Mouse (Mus musculus) neural tube, embryonic 13.5 days (tissue): ENCODE measurements around the gene Timm22. TPM values are rescaled to one million over a fixed set of nuclear protein-coding genes. Genes with fewer than 3 reads are reported as not detected.

Source experiments
- ATAC-seq: fragments of 200-750 bp; cut with Nextera tagmentation; 2 replicates; pipeline ENCODE4 v1.8.0; 2017; ENCODE audit warnings: low read depth, mild to moderate bottlenecking, moderate TSS enrichment, moderate library complexity
- H3K27ac ChIP-seq: fragments of 300-500 bp; sonication (generic); replicated peaks from 2 replicates; pipeline ENCODE4 v1.5.1; 2015; ENCODE audit warnings: moderate library complexity, mild to moderate bottlenecking, inconsistent platforms
- H3K27me3 ChIP-seq: fragments of 300-500 bp; sonication (generic); 2 replicates; pipeline ENCODE4 v1.6.1; 2015; ENCODE audit warnings: mild to moderate bottlenecking, inconsistent platforms
- H3K36me3 ChIP-seq: fragments of 300-500 bp; sonication (generic); 2 replicates; pipeline ENCODE4 v1.6.1; 2015; ENCODE audit warnings: mild to moderate bottlenecking, inconsistent platforms
- H3K4me1 ChIP-seq: fragments of 300-500 bp; sonication (generic); replicated peaks from 2 replicates; pipeline ENCODE4 v1.6.1; 2015; ENCODE audit warnings: inconsistent platforms
- H3K4me2 ChIP-seq: fragments of 300-500 bp; sonication (generic); 2 replicates; pipeline ENCODE4 v1.6.1; 2015; ENCODE audit warnings: inconsistent platforms, mild to moderate bottlenecking, moderate library complexity
- H3K4me3 ChIP-seq: fragments of 300-500 bp; sonication (generic); 2 replicates; pipeline ENCODE4 v1.5.1; 2015; ENCODE audit warnings: mild to moderate bottlenecking, inconsistent platforms
- H3K9ac ChIP-seq: fragments of 300-500 bp; sonication (generic); 2 replicates; pipeline ENCODE4 v1.6.1; 2015; ENCODE audit warnings: moderate library complexity, mild to moderate bottlenecking, inconsistent platforms
- H3K9me3 ChIP-seq: fragments of 300-500 bp; sonication (generic); 2 replicates; pipeline ENCODE4 v1.6.1; 2016; ENCODE audit warnings: inconsistent platforms
- WGBS: fragments of 180-500 bp; shearing (Covaris S2); methylation state at CpG from one replicate; pipeline ENCODE4 v1.1.7; 2015; 5-methylcytosine and 5-hydroxymethylcytosine counted together
- polyA plus RNA-seq: library from polyadenylated mRNA; unstranded; fragments of >200 nt; fragmentation: Nextera tagmentation; extraction: Ambion mirVana; gene quantifications from 2 replicates; pipeline ENCODE4 v1.2.1, GENCODE M21; 2015

The Timm22 gene
- polyA plus RNA-seq, 1 experiment from 2014 or later, result 124 TPM

- WGBS, result 58% methylated on average over 17 of the region's 17 CpGs
- peak; percentile 38; the same call in 1 of the 2 replicates for ATAC-seq
Observed at GRCm38 (mm10) chr11:76374491-76375185, 32.1 kb upstream of the Timm22 start.

GRCm38 (mm10) chr11:76376425-76376824 is 30.3 kb upstream of the Timm22 start:
- no peak for ATAC-seq
- no peak overlapping the region for H3K4me2 ChIP-seq
- H3K27ac ChIP-seq, result no peak overlapping the region
- peaks cover 81% of the 10 kb centered on the region for H3K4me1 ChIP-seq
- no peaks in the 10 kb centered on the region for H3K9me3 ChIP-seq
- no peak overlapping the region for H3K9ac ChIP-seq
- no peaks in the 10 kb centered on the region for H3K27me3 ChIP-seq
- H3K4me3 ChIP-seq, result no peak overlapping the region
- H3K36me3 ChIP-seq, result no peaks in the 10 kb centered on the region
- 80% methylated on average over 3 of the region's 3 CpGs for WGBS

More at GRCm38 (mm10) chr11:76374491-76375185, 32.1 kb upstream of the Timm22 start:
- Histone ChIP-seq H3K4me1 (peaks cover 88% of the 10 kb centered on the region), H3K4me3 (no peak overlapping the region), H3K4me2 (no peak overlapping the region), H3K27ac (peak overlapping the region; percentile 64), H3K27me3 (no peaks in the 10 kb centered on the region), H3K36me3 (no peaks in the 10 kb centered on the region), H3K9ac (0 out of 2 replicates have a peak overlapping the region, but pooled peaks have one; percentile 4), H3K9me3 (no peaks in the 10 kb centered on the region)

GRCm38 (mm10) chr11:76379921-76380544 is 26.7 kb upstream of the Timm22 start:
- no peaks in the 10 kb centered on the region for H3K9me3 ChIP-seq
- H3K4me1 ChIP-seq, result peaks cover 76% of the 10 kb centered on the region
- ATAC-seq, result no peak
- 18% methylated on average over 11 of the region's 11 CpGs for WGBS
- H3K36me3 ChIP-seq, result no peaks in the 10 kb centered on the region
- H3K27ac ChIP-seq, result peak overlapping the region; percentile 52; the same call in 1 of the 2 replicates
- no peaks in the 10 kb centered on the region for H3K27me3 ChIP-seq
- no peak overlapping the region for H3K4me3 ChIP-seq
- no peak overlapping the region for H3K4me2 ChIP-seq
- no peak overlapping the region for H3K9ac ChIP-seq

DNA sequence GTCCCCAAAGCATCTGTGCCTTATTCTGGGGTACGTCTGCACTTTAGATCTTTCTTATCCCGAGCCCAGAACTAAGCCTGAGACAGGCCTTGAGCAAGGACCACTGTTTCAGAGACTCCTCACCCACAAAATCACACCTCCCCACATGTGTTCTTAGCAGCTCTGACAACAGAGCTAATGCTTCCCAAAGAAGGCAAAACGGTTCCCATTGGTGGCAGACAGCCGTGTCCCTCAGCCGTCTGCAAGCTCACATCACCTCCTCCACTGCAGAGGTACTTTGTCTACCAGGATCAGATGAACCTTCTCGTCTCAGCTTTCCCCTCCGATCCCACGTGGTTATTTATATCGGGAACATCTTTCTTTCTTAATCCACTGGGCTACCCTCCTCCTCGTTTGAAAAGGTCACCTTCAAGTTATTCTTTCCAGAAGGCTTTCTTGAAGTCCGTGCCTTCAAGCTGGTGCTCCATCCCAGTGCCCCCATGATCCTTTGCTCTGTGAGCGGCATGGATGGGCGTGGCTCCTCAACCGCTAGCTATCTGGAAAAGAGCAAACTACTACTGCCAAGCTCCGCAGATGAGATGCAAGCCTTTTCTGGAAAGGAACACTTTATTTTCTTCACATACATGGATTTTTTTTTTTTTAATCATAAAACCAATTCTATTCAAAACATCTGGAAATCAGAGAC is 25.4 kb upstream of the Timm22 start:
- no peaks in the 10 kb centered on the region for H3K9me3 ChIP-seq
- H3K27me3 ChIP-seq, result no peaks in the 10 kb centered on the region
- H3K36me3 ChIP-seq, result no peaks in the 10 kb centered on the region
- ATAC-seq, result no peak
- no peak overlapping the region; the same call in 1 of the 2 replicates for H3K27ac ChIP-seq
- H3K4me1 ChIP-seq, result peaks cover 73% of the 10 kb centered on the region
- no peak overlapping the region for H3K4me2 ChIP-seq
- no peak overlapping the region for H3K4me3 ChIP-seq
- 85% methylated on average over 15 of the region's 15 CpGs for WGBS
- no peak overlapping the region for H3K9ac ChIP-seq

GRCm38 (mm10) chr11:76382711-76383324 is 23.9 kb upstream of the Timm22 start:
- no peaks in the 10 kb centered on the region for H3K27me3 ChIP-seq
- no peaks in the 10 kb centered on the region for H3K9me3 ChIP-seq
- ATAC-seq, result no peak
- 29% methylated on average over 13 of the region's 13 CpGs for WGBS
- H3K27ac ChIP-seq, result peak overlapping the region; percentile 46
- no peak overlapping the region for H3K4me3 ChIP-seq
- H3K4me2 ChIP-seq, result no peak overlapping the region
- H3K36me3 ChIP-seq, result no peaks in the 10 kb centered on the region
- no peak overlapping the region for H3K9ac ChIP-seq
- H3K4me1 ChIP-seq, result peaks cover 60% of the 10 kb centered on the region

GRCm38 (mm10) chr11:76384307-76384706 is 22.4 kb upstream of the Timm22 start:
- Histone ChIP-seq H3K4me3 (no peak overlapping the region), H3K27ac (peak overlapping the region; percentile 49), H3K36me3 (no peaks in the 10 kb centered on the region), H3K9ac (no peak overlapping the region), H3K27me3 (no peaks in the 10 kb centered on the region), H3K4me1 (peaks cover 67% of the 10 kb centered on the region), H3K9me3 (no peaks in the 10 kb centered on the region), H3K4me2 (no peak overlapping the region)
- no peak for ATAC-seq
- 73% methylated on average over 5 of the region's 5 CpGs for WGBS

DNA sequence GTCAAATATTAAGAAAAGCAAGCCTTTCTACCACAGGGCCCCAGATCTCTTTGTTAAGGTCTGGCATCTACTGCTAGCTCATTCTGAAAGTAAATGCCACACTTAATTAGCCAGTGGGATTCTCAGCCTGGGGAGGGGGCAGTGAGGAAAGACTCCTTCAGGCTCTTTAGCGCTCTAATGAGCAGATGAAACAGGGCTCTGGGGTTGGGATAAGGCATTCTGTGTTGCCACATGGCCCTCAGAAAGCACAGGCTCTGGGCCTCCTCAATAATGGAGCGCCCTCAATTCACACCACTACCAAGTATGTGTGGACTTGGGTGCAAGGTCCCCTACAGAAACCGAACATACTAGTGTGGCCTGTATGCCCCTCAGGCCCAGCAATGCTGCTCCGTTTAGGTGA is 21.7 kb upstream of the Timm22 start:
- H3K9ac ChIP-seq, result no peak overlapping the region
- H3K4me3 ChIP-seq, result no peak overlapping the region
- no peaks in the 10 kb centered on the region for H3K27me3 ChIP-seq
- 0 out of 2 replicates have a peak, but pooled peaks have one; percentile 16 for ATAC-seq
- peaks cover 63% of the 10 kb centered on the region for H3K4me1 ChIP-seq
- 54% methylated on average over 4 of the region's 4 CpGs for WGBS
- no peak overlapping the region for H3K4me2 ChIP-seq
- no peaks in the 10 kb centered on the region for H3K36me3 ChIP-seq
- peak overlapping the region; percentile 52 for H3K27ac ChIP-seq
- H3K9me3 ChIP-seq, result no peaks in the 10 kb centered on the region

- Histone ChIP-seq H3K9ac (no peak overlapping the region), H3K27ac (peak overlapping the region; percentile 52), H3K4me1 (peaks cover 57% of the 10 kb centered on the region), H3K4me2 (no peak overlapping the region), H3K9me3 (no peaks in the 10 kb centered on the region), H3K27me3 (no peaks in the 10 kb centered on the region), H3K4me3 (no peak overlapping the region), H3K36me3 (no peaks in the 10 kb centered on the region)
- ATAC-seq, result 0 out of 2 replicates have a peak, but pooled peaks have one; percentile 17
- 23% methylated on average over 3 of the region's 3 CpGs for WGBS
Observed at GRCm38 (mm10) chr11:76385746-76386145, 21.0 kb upstream of the Timm22 start.

- Histone ChIP-seq H3K9me3 (no peaks in the 10 kb centered on the region), H3K27me3 (no peaks in the 10 kb centered on the region), H3K4me3 (no peak overlapping the region), H3K27ac (no peak overlapping the region), H3K4me2 (no peak overlapping the region), H3K36me3 (peaks cover 10% of the 10 kb centered on the region; the same call in 1 of the 2 replicates), H3K4me1 (peaks cover 56% of the 10 kb centered on the region), H3K9ac (no peak overlapping the region)
- ATAC-seq, result no peak
- WGBS, result 94% methylated on average over 1 of the region's 1 CpGs
Observed at GRCm38 (mm10) chr11:76387097-76387496, 19.7 kb upstream of the Timm22 start.

DNA sequence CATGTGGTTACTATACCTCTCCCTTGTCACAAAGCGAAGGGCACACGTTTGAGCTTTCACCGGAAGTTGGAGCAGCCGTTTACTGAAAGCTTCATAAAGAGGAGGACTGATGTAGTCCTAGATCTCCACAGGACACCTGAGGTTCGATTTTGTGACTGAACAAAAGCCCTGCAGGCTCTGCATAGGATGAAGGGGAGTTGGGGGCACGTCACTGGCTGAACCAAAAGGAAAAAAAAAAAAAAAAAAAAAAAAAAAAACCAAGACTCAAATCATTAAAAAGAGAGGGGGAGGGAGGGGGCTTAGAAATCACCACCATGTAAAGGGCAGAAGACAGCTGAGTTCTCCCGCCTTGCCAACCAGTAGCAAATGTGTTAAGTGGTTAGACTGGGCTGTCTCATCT is 18.0 kb upstream of the Timm22 start:
- Histone ChIP-seq H3K9me3 (no peaks in the 10 kb centered on the region), H3K4me3 (no peak overlapping the region), H3K36me3 (peaks cover 10% of the 10 kb centered on the region; the same call in 1 of the 2 replicates), H3K4me1 (peaks cover 51% of the 10 kb centered on the region), H3K9ac (no peak overlapping the region), H3K27me3 (no peaks in the 10 kb centered on the region), H3K27ac (no peak overlapping the region), H3K4me2 (peak overlapping the region; percentile 19)
- no peak for ATAC-seq
- WGBS, result 25% methylated on average over 7 of the region's 7 CpGs

DNA sequence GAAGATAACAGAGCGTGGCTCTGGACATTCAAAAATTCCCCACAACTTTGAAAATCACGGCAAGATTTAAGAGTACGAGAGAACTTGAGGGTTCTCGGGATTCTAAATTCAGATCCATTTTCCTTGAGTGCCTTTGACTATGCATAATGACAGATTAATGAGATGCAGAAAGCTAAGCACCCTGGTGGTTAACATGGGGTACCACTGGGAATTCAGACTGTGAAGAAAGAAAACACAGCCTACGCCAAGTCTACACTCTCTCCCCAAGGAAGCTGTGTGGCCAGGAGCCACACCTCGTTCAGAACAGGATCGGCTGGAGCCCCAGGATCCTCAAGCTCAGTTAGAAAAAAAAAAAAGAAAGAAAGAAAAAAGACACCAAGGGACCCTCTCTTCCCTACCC is 14.2 kb upstream of the Timm22 start:
- H3K4me3 ChIP-seq, result no peak overlapping the region
- WGBS, result 77% methylated on average over 7 of the region's 7 CpGs
- H3K9ac ChIP-seq, result no peak overlapping the region
- no peak for ATAC-seq
- peaks cover 10% of the 10 kb centered on the region; the same call in 1 of the 2 replicates for H3K36me3 ChIP-seq
- H3K9me3 ChIP-seq, result no peaks in the 10 kb centered on the region
- peaks cover 53% of the 10 kb centered on the region for H3K4me1 ChIP-seq
- H3K27ac ChIP-seq, result no peak overlapping the region
- no peaks in the 10 kb centered on the region for H3K27me3 ChIP-seq
- H3K4me2 ChIP-seq, result no peak overlapping the region

GRCm38 (mm10) chr11:76392996-76393395 is 13.8 kb upstream of the Timm22 start:
- H3K27ac ChIP-seq, result no peak overlapping the region
- no peak overlapping the region for H3K4me2 ChIP-seq
- 92% methylated on average over 11 of the region's 11 CpGs for WGBS
- no peaks in the 10 kb centered on the region for H3K27me3 ChIP-seq
- H3K9ac ChIP-seq, result no peak overlapping the region
- ATAC-seq, result no peak
- peaks cover 10% of the 10 kb centered on the region; the same call in 1 of the 2 replicates for H3K36me3 ChIP-seq
- H3K4me1 ChIP-seq, result peaks cover 55% of the 10 kb centered on the region
- no peak overlapping the region for H3K4me3 ChIP-seq
- H3K9me3 ChIP-seq, result no peaks in the 10 kb centered on the region
